Mouse (Mus musculus): Measurements from ENCODE around the gene Ank3.

DNA sequence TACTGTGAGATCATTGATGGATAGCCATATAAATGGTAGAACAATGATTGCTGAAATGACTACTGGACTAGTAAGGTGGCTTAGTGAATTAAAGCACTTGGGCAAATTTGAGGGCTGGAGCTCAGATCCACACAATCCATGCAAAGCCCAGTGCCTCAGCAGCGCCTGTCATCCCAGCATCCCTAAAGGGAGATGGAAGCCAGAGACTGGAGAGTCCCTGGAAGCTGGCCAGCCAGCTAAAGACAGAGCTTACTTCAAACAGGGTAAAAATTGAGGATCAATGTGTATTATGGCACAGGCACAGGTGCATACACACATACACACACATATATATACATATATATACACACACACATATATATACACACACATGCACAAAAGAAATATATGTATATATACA, 553.7 kb downstream of the Ank3 start:
- TF ChIP-seq CTCF (IDR thresholded peaks at IDR 0.05; ENCODE audit: extremely low read depth, insufficient read depth, insufficient read length, insufficient replicate concordance) (no peak), POLR2A (IDR thresholded peaks at IDR 0.05; ENCODE audit: low read depth, low read length) (no peak)

Measured in spleen, adult 2 months (tissue).